Mouse (Mus musculus): Measurements from ENCODE around the gene Arhgef2. TPM values are rescaled to one million over a fixed set of nuclear protein-coding genes. Genes with fewer than 3 reads are reported as not detected.

Gene Arhgef2
- polyA plus RNA-seq, 1 experiment from 2014 or later, result 99.0 TPM

- Histone ChIP-seq H3K36me3 (ENCODE audit: control insufficient read depth, insufficient read depth, low read length) (no peaks in the 10 kb centered on the region), H3K9ac (ENCODE audit: low read length) (no peak overlapping the region), H3K27ac (ENCODE audit: low read depth, low read length) (no peak overlapping the region), H3K9me3 (ENCODE audit: control insufficient read depth, low read length) (no peaks in the 10 kb centered on the region), H3K4me1 (ENCODE audit: control insufficient read depth, insufficient read depth, low read length) (peaks cover 5% of the 10 kb centered on the region), H3K4me2 (no peak overlapping the region), H3K4me3 (ENCODE audit: low read depth, low read length) (no peak overlapping the region), H3K27me3 (ENCODE audit: control insufficient read depth, insufficient read depth, low read length) (no peaks in the 10 kb centered on the region)
- DNase-seq (ENCODE audit: low spot score, missing footprints) (no peak), ATAC-seq (ENCODE audit: low FRiP score) (no peak)
- 64% methylated on average over 5 of the region's 5 CpGs for WGBS
These were observed 9.4 kb downstream of the Arhgef2 start for GRCm38 (mm10) chr3:88615117-88615516.

GRCm38 (mm10) chr3:88615902-88616391, 10.2 kb downstream of the Arhgef2 start:
- ATAC-seq (ENCODE audit: low FRiP score) (no peak), DNase-seq (ENCODE audit: low spot score, missing footprints) (no peak)
- H3K27ac ChIP-seq (ENCODE audit: low read depth, low read length), result no peak overlapping the region
- no peaks in the 10 kb centered on the region for H3K27me3 ChIP-seq (ENCODE audit: control insufficient read depth, insufficient read depth, low read length)
- no peak overlapping the region for H3K4me3 ChIP-seq (ENCODE audit: low read depth, low read length)
- no peak overlapping the region for H3K4me2 ChIP-seq
- H3K36me3 ChIP-seq (ENCODE audit: control insufficient read depth, insufficient read depth, low read length), result no peaks in the 10 kb centered on the region
- H3K4me1 ChIP-seq (ENCODE audit: control insufficient read depth, insufficient read depth, low read length), result peaks cover 9% of the 10 kb centered on the region
- no peak overlapping the region for H3K9ac ChIP-seq (ENCODE audit: low read length)
- 48% methylated on average over 9 of the region's 9 CpGs for WGBS
- no peaks in the 10 kb centered on the region for H3K9me3 ChIP-seq (ENCODE audit: control insufficient read depth, low read length)

GRCm38 (mm10) chr3:88616951-88617500, 11.3 kb downstream of the Arhgef2 start:
- Histone ChIP-seq H3K27ac (ENCODE audit: low read depth, low read length) (no peak overlapping the region), H3K9me3 (ENCODE audit: control insufficient read depth, low read length) (no peaks in the 10 kb centered on the region), H3K4me1 (ENCODE audit: control insufficient read depth, insufficient read depth, low read length) (peaks cover 9% of the 10 kb centered on the region), H3K4me2 (no peak overlapping the region), H3K4me3 (ENCODE audit: low read depth, low read length) (no peak overlapping the region), H3K27me3 (ENCODE audit: control insufficient read depth, insufficient read depth, low read length) (no peaks in the 10 kb centered on the region), H3K9ac (ENCODE audit: low read length) (no peak overlapping the region), H3K36me3 (ENCODE audit: control insufficient read depth, insufficient read depth, low read length) (no peaks in the 10 kb centered on the region)
- DNase-seq (ENCODE audit: low spot score, missing footprints) (no peak), ATAC-seq (ENCODE audit: low FRiP score) (no peak)
- 87% methylated on average over 3 of the region's 3 CpGs for WGBS

GRCm38 (mm10) chr3:88618074-88618871, 12.5 kb downstream of the Arhgef2 start:
- whole genome bisulfite sequencing, result 73% methylated on average over 8 of the region's 8 CpGs
- Histone ChIP-seq H3K9ac (ENCODE audit: low read length) (no peak overlapping the region), H3K4me3 (ENCODE audit: low read depth, low read length) (no peak overlapping the region), H3K4me2 (no peak overlapping the region), H3K36me3 (ENCODE audit: control insufficient read depth, insufficient read depth, low read length) (no peaks in the 10 kb centered on the region), H3K27me3 (ENCODE audit: control insufficient read depth, insufficient read depth, low read length) (no peaks in the 10 kb centered on the region), H3K9me3 (ENCODE audit: control insufficient read depth, low read length) (no peaks in the 10 kb centered on the region), H3K4me1 (ENCODE audit: control insufficient read depth, insufficient read depth, low read length) (peaks cover 13% of the 10 kb centered on the region), H3K27ac (ENCODE audit: low read depth, low read length) (no peak overlapping the region)
- DNase-seq (ENCODE audit: low spot score, missing footprints) (no peak), ATAC-seq (ENCODE audit: low FRiP score) (no peak)

- 27% methylated on average over 9 of the region's 9 CpGs for WGBS
- H3K27ac ChIP-seq (ENCODE audit: low read depth, low read length), result no peak overlapping the region
These were observed 13.6 kb downstream of the Arhgef2 start for GRCm38 (mm10) chr3:88619113-88620097.

GRCm38 (mm10) chr3:88620146-88620991, 14.6 kb downstream of the Arhgef2 start:
- Histone ChIP-seq H3K27ac (ENCODE audit: low read depth, low read length) (no peak overlapping the region), H3K36me3 (ENCODE audit: control insufficient read depth, insufficient read depth, low read length) (no peaks in the 10 kb centered on the region), H3K4me3 (ENCODE audit: low read depth, low read length) (peak overlapping the region; percentile 84), H3K4me1 (ENCODE audit: control insufficient read depth, insufficient read depth, low read length) (peaks cover 30% of the 10 kb centered on the region), H3K27me3 (ENCODE audit: control insufficient read depth, insufficient read depth, low read length) (no peaks in the 10 kb centered on the region), H3K9ac (ENCODE audit: low read length) (peak overlapping the region; percentile 97), H3K9me3 (ENCODE audit: control insufficient read depth, low read length) (no peaks in the 10 kb centered on the region), H3K4me2 (peak overlapping the region; percentile 89)
- 14% methylated on average over 15 of the region's 15 CpGs for WGBS
- DNase-seq (ENCODE audit: low spot score, missing footprints) (no peak), ATAC-seq (ENCODE audit: low FRiP score) (peak; percentile 8; the same call in 1 of the 2 replicates)

More at GRCm38 (mm10) chr3:88619113-88620097, 13.6 kb downstream of the Arhgef2 start:
- H3K9ac ChIP-seq (ENCODE audit: low read length), result no peak overlapping the region
- ATAC-seq (ENCODE audit: low FRiP score) (no peak), DNase-seq (ENCODE audit: low spot score, missing footprints) (no peak)
- no peak overlapping the region for H3K4me2 ChIP-seq
- no peaks in the 10 kb centered on the region for H3K36me3 ChIP-seq (ENCODE audit: control insufficient read depth, insufficient read depth, low read length)
- H3K4me3 ChIP-seq (ENCODE audit: low read depth, low read length), result no peak overlapping the region
- no peaks in the 10 kb centered on the region for H3K27me3 ChIP-seq (ENCODE audit: control insufficient read depth, insufficient read depth, low read length)
- no peaks in the 10 kb centered on the region for H3K9me3 ChIP-seq (ENCODE audit: control insufficient read depth, low read length)
- peaks cover 22% of the 10 kb centered on the region for H3K4me1 ChIP-seq (ENCODE audit: control insufficient read depth, insufficient read depth, low read length)

GRCm38 (mm10) chr3:88620992-88621536, 15.3 kb downstream of the Arhgef2 start:
- DNase-seq (ENCODE audit: low spot score, missing footprints) (peak; percentile 96), ATAC-seq (ENCODE audit: low FRiP score) (peak; percentile 79)
- Histone ChIP-seq H3K27ac (ENCODE audit: low read depth, low read length) (peak overlapping the region; percentile 95), H3K9ac (ENCODE audit: low read length) (peak overlapping the region; percentile 97), H3K9me3 (ENCODE audit: control insufficient read depth, low read length) (no peaks in the 10 kb centered on the region), H3K4me1 (ENCODE audit: control insufficient read depth, insufficient read depth, low read length) (peaks cover 30% of the 10 kb centered on the region), H3K36me3 (ENCODE audit: control insufficient read depth, insufficient read depth, low read length) (no peaks in the 10 kb centered on the region), H3K27me3 (ENCODE audit: control insufficient read depth, insufficient read depth, low read length) (no peaks in the 10 kb centered on the region), H3K4me2 (peak overlapping the region; percentile 89), H3K4me3 (ENCODE audit: low read depth, low read length) (peak overlapping the region; percentile 84)
- WGBS, result under 1% methylated on average over 64 of the region's 64 CpGs

- ATAC-seq (ENCODE audit: low FRiP score), result peak; percentile 23
- Histone ChIP-seq H3K4me2 (peak overlapping the region; percentile 89), H3K27ac (ENCODE audit: low read depth, low read length) (peak overlapping the region; percentile 95), H3K27me3 (ENCODE audit: control insufficient read depth, insufficient read depth, low read length) (no peaks in the 10 kb centered on the region), H3K4me1 (ENCODE audit: control insufficient read depth, insufficient read depth, low read length) (peaks cover 28% of the 10 kb centered on the region), H3K36me3 (ENCODE audit: control insufficient read depth, insufficient read depth, low read length) (no peaks in the 10 kb centered on the region), H3K9ac (ENCODE audit: low read length) (peak overlapping the region; percentile 97), H3K4me3 (ENCODE audit: low read depth, low read length) (peak overlapping the region; percentile 84), H3K9me3 (ENCODE audit: control insufficient read depth, low read length) (no peaks in the 10 kb centered on the region)
- peak; percentile 96 for DNase-seq (ENCODE audit: low spot score, missing footprints)
- 1% methylated on average over 33 of the region's 36 CpGs for WGBS
These were observed 15.9 kb downstream of the Arhgef2 start for GRCm38 (mm10) chr3:88621537-88622112.
